Mouse (Mus musculus): Measurements from ENCODE around the gene Cldn24. TPM values are rescaled to one million over a fixed set of nuclear protein-coding genes. Genes with fewer than 3 reads are reported as not detected.

Cldn24 gene
- not detected for polyA plus RNA-seq (2017; shearing (Covaris generic))

DNA sequence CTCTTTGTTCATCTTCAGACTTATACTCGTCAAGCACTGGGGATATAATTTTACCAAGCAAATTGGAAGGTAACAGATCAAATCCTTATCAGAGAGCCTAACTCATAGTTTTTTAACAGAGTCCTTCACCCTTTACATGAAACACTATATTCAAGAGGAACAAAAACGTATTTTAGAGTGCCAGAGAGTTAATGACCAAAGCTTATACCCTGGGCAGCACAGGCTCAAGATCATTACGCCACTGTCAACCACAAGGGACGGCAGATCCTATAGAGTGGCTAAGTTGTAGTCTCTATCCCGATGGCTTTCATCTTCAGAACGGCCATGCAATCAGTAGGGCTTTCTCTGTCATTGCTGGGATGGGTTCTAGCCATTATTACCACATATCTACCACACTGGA lies at the start of gene Cldn24:
Cldn24 (plus strand) TSS at position 301 of the 400 bp plus-strand sequence.

DNA sequence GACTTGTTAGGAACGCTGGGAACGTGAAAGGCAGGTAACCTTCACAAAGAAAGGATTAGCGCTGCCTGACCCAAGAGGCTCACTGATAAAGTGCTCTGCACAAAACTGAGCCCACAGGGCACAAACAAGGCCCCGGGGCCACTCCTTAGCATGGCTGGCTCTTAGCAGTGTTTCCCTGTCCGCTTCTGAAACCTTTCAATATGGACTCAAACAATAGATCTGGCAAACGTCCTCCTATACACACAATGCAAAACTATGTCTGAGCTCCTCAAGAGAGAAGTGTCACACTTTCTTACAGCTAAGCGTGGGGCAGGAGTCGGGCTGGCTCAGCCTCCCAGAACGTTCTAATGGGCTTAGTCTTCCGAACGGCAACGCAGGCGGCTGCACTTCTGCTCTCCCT lies 2.2 kb downstream of the Cldn24 start, which contains the start of gene Cldn22:
Cldn22 (plus strand) TSS at position 301 of the 400 bp plus-strand sequence.

Other genes with a start within 250 kb of the Cldn24 start
- gene Ing2, start 146.6 kb upstream of the Cldn24 start, polyA plus RNA-seq (2017; shearing (Covaris generic)) = 4.1 TPM
- 51.3 TPM for gene Cdkn2aip, start 108.2 kb upstream of the Cldn24 start, polyA plus RNA-seq (2017; shearing (Covaris generic))
- gene Cldn22, start 2.3 kb downstream of the Cldn24 start, polyA plus RNA-seq (2017; shearing (Covaris generic)) = not detected
- 0.07 TPM for gene Wwc2, start 168.8 kb downstream of the Cldn24 start, polyA plus RNA-seq (2017; shearing (Covaris generic))

All from inflammation-experienced regulatory T-cells, adult 16 weeks (primary cell).